Mouse (Mus musculus) c-Kit-positive CD71-positive TER-119-negative erythroid progenitor cells, embryonic 14.5 days (primary cell): Measurements from ENCODE around the gene Reg3g.
"Not testable (repeated sequence)": the region's sequence is repeated elsewhere in the genome, so short reads cannot be mapped to it uniquely, and the experiment has no call there.

Experiments
- DNase-seq: peaks from one replicate; pipeline ENCODE4 v3.0.0-alpha.2; 2013; ENCODE audit warnings: low read depth

Reg3g gene

GRCm38 (mm10) chr6:78468772-78469171, at the start of gene Reg3g:
Gene Reg3g (minus strand): TSS chr6:78468872.
- DNase-seq: no peak

- DNase-seq: no peak
Measured at GRCm38 (mm10) chr6:78515777-78516446, 47.2 kb upstream of the Reg3g start.

DNA sequence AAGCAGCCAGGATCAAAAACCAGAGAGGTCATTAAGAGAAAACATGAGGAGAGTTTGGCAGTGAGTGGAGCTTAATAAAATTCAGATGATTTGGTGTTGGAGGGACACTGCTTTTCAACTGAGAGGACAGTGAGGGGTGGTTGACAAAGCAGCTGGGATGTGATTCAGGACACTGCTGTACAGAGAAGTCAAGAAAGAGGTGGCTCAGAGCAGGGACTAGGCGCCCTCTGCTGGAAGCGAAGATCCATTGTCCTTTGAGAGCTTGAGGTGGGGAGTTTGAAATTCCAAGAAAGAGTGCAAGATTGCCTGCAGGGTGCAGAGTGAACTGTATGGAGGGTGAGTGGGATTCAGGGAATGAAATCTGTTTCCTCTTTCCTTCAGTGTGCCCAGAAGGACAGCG, 44.2 kb upstream of the Reg3g start:
- no peak for DNase-seq

DNA sequence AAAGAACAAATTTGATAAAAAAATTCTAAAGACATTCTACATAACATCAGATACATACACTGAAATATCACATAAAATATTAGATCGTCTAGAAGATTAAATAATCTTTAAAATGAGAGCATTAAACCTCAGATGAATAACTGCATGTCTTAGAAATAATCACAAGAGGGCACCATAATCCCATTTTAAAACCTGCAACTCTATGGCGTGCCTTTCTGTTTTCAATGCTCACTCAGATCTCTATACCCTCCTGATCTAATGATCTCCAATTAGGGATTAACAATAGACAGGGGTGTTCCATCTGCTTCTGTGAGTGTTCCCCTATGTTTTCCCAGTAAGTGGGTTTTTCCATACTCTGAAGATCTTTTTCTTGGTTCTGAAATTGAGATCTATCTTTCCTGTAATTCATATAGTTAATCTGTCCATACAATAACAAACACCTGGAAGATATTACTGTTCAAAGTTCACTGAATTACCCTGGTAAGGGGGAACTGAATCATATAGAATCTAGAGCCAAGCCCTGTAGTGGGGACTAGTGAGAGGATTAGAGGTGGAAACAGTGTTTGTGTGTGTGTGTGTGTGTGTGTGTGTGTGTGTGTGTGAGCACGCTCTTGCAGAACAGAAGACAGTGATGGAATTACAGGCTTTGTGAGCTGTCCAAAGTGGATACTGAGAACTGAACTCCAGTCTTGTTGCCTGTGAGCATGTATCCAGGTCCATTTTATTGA, 41.7 kb upstream of the Reg3g start:
- DNase-seq: no peak

GRCm38 (mm10) chr6:78505745-78506144, 37.1 kb upstream of the Reg3g start:
- DNase-seq: no peak

DNA sequence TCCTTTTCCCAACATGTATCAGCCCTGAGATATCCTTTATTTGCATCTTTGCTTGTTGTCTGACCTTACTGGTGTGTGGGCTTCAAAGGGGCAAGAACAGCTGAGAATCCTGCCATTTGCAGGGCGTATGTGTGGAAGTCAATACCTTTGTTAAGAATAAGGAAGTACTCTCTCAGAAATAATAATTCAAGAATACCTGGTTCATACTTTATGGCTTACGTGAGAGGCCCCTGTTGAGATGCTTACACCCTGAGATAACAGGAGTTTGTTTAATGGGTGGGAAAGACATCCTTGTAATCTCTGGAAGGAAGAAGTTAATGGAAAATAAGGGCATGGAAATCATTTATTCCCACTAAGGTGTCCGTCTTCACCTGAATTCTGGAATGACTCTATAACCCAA, 26.0 kb upstream of the Reg3g start:
- DNase-seq: no peak

- DNase-seq: no peak
Measured at GRCm38 (mm10) chr6:78469287-78469686, 615 bp upstream of the Reg3g start.

GRCm38 (mm10) chr6:78463266-78463665, 5.4 kb downstream of the Reg3g start:
- no peak for DNase-seq

- no peak for DNase-seq
Measured at GRCm38 (mm10) chr6:78462360-78462759, 6.3 kb downstream of the Reg3g start.

DNA sequence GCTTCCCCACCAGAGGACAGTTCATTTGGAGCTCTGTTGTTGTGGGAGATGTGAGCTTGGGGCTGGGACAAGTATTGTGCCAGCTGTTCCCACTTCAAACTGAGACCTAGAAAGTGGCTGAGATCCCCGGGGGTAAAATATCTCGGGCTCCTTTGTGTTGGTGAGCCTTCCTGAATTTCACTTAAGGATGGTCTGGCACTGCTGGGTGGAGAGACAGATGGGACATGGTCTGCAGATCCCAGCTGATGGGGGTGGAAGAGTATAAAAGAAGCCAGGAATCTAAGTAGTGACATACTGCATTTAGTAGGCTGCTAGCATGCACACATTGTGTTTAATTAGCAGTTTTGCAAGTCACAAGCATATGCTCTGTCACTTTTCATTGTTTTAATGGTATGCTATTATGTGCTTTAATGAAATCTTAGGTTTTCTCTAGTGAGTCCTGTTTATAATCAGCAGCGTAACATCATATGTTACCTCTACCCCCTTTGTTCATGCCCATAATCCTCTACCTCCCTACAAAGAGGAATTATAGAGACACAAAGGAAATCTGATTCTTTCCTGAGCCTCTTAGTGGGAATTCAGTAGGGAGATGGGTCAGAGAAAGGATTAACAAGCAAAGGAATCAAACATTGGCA, 8.4 kb downstream of the Reg3g start:
- DNase-seq: no peak

- DNase-seq: no peak
Measured at GRCm38 (mm10) chr6:78452804-78453203, 15.9 kb downstream of the Reg3g start.

- no peak for DNase-seq
Measured at GRCm38 (mm10) chr6:78448409-78448808, 20.3 kb downstream of the Reg3g start.

GRCm38 (mm10) chr6:78447202-78447601, 21.5 kb downstream of the Reg3g start:
- no peak for DNase-seq

- no peak for DNase-seq
Measured at GRCm38 (mm10) chr6:78425497-78425896, 43.2 kb downstream of the Reg3g start.

- DNase-seq: not testable (repeated sequence)
Measured at GRCm38 (mm10) chr6:78422411-78422810, 46.3 kb downstream of the Reg3g start, which contains the start of gene Reg1. Gene Reg1 (plus strand): TSS chr6:78422711.
